Mouse (Mus musculus) intestine, embryonic 14.5 days (tissue): ENCODE measurements around the gene Psd. TPM values are rescaled to one million over a fixed set of nuclear protein-coding genes. Genes with fewer than 3 reads are reported as not detected.
A peak's percentile ranks its signal among the peaks of the same experiment; 100 is the strongest.

Source experiments
- ATAC-seq: fragments of 200-750 bp; cut with Nextera tagmentation; replicated peaks from 2 replicates; pipeline ENCODE4 v1.8.0; 2017; ENCODE audit warnings: low read depth, moderate number of reproducible peaks, moderate TSS enrichment, moderate library complexity; ENCODE audit not compliant: low FRiP score, low TSS enrichment
- DNase-seq: peaks from one replicate; pipeline ENCODE4 v3.0.0-alpha.2; 2018; ENCODE audit warnings: low spot score
- H3K27ac ChIP-seq: fragments of 300-500 bp; sonication (generic); 2 replicates; pipeline ENCODE4 v1.5.1; 2014; ENCODE audit warnings: low read depth, mild to moderate bottlenecking, control low read depth
- H3K27me3 ChIP-seq: fragments of 300-500 bp; sonication (generic); replicated peaks from 2 replicates; pipeline ENCODE4 v1.6.1; 2014; ENCODE audit warnings: low read length, control low read depth; ENCODE audit not compliant: control insufficient read depth, insufficient read depth
- H3K36me3 ChIP-seq: fragments of 300-500 bp; sonication (generic); 2 replicates; pipeline ENCODE4 v1.6.1; 2014; ENCODE audit warnings: low read length, control low read depth; ENCODE audit not compliant: control insufficient read depth, insufficient read depth
- H3K4me1 ChIP-seq: fragments of 300-500 bp; sonication (generic); replicated peaks from 2 replicates; pipeline ENCODE4 v1.6.1; 2014; ENCODE audit warnings: low read length, control low read depth, mixed read lengths; ENCODE audit not compliant: control insufficient read depth, insufficient read depth
- H3K4me2 ChIP-seq: fragments of 300-500 bp; sonication (generic); 2 replicates; pipeline ENCODE4 v1.6.1; 2014; ENCODE audit warnings: low read length
- H3K4me3 ChIP-seq: fragments of 300-500 bp; sonication (generic); 2 replicates; pipeline ENCODE4 v1.5.1; 2014; ENCODE audit warnings: low read depth, low read length, control low read depth, mixed read lengths
- H3K9ac ChIP-seq: fragments of 300-500 bp; sonication (generic); 2 replicates; pipeline ENCODE4 v1.6.1; 2014; ENCODE audit warnings: mild to moderate bottlenecking, low read length
- H3K9me3 ChIP-seq: fragments of 300-500 bp; sonication (generic); 2 replicates; pipeline ENCODE4 v1.6.1; 2016; ENCODE audit warnings: low read length, control low read depth; ENCODE audit not compliant: control insufficient read depth
- WGBS: fragments of 180-500 bp; shearing (Covaris S2); extraction: QIAGEN DNeasy Blood & Tissue Kit; methylation state at CpG from one replicate; pipeline ENCODE4 v1.1.7; 2014; 5-methylcytosine and 5-hydroxymethylcytosine counted together
- polyA plus RNA-seq: library from polyadenylated mRNA; unstranded; fragments of >200 nt; fragmentation: Nextera tagmentation; extraction: Ambion mirVana; gene quantifications from 2 replicates; pipeline ENCODE4 v1.2.1, GENCODE M21; 2014

Gene Psd
- polyA plus RNA-seq, 1 experiment from 2014 or later: 43.9 TPM

GRCm38 (mm10) chr19:46313591-46313990 is 13.4 kb downstream of the Psd start:
- ATAC-seq (no peak), DNase-seq (no peak)
- peaks cover 28% of the 10 kb centered on the region for H3K36me3 ChIP-seq
- no peak overlapping the region for H3K4me3 ChIP-seq
- H3K9ac ChIP-seq: no peak overlapping the region
- 65% methylated on average over 6 of the region's 6 CpGs for WGBS
- peaks cover 43% of the 10 kb centered on the region for H3K4me1 ChIP-seq
- H3K9me3 ChIP-seq: no peaks in the 10 kb centered on the region
- H3K4me2 ChIP-seq: no peak overlapping the region
- peaks cover 28% of the 10 kb centered on the region for H3K27me3 ChIP-seq
- no peak overlapping the region for H3K27ac ChIP-seq

DNA sequence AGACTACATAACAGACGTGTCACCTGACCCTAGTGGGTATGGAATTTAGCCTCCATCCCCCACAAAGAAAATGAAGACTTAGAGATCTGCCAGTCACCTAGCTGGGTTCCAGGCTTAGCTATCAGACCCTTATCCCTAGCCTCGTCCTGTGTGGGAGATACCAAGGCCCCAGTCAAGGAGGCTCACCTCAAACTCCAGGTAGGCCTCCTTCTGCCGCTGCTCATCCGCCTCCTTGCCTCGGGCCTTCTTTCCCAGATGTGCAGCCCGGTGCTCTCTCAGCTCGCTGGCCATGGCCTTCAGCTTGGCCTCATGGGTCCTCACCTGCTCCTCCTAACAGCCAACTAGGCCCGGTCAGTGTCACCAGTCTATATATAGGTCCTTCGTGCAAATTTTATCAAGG is 13.8 kb downstream of the Psd start:
- peaks cover 25% of the 10 kb centered on the region for H3K27me3 ChIP-seq

DNA sequence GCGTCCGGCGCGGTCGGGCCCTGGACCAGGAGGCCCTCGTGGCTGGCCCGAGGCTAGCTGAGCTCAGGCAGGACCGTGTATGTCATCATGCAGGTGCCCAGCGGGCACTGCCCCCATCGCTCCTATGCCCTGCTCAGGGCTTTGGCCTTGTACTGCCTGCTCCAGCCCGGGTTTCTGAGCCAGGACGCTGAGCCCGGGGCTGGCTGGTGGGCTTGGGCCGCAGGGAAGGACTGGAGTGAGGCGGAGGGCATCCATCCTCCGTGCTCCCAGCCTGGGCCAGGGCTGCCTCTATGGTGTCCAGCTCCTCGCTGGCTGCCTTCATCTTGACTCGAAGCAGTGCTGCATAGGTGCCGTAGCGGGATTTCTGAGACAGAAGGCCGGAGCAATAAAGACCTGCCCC is 14.4 kb downstream of the Psd start:
- Histone ChIP-seq H3K9ac (no peak overlapping the region), H3K36me3 (peaks cover 32% of the 10 kb centered on the region), H3K9me3 (no peaks in the 10 kb centered on the region), H3K4me2 (no peak overlapping the region), H3K27ac (no peak overlapping the region), H3K4me1 (peaks cover 39% of the 10 kb centered on the region), H3K27me3 (peaks cover 20% of the 10 kb centered on the region), H3K4me3 (no peak overlapping the region)
- ATAC-seq (no peak), DNase-seq (no peak)
- WGBS: 92% methylated on average over 20 of the region's 21 CpGs

More for the DNA sequence above, 13.8 kb downstream of the Psd start:
- ATAC-seq (no peak), DNase-seq (peak; percentile 41)
- no peak overlapping the region for H3K27ac ChIP-seq
- H3K36me3 ChIP-seq: peaks cover 28% of the 10 kb centered on the region
- 81% methylated on average over 9 of the region's 9 CpGs for WGBS
- no peak overlapping the region for H3K4me2 ChIP-seq
- peaks cover 40% of the 10 kb centered on the region for H3K4me1 ChIP-seq
- no peak overlapping the region for H3K4me3 ChIP-seq
- no peaks in the 10 kb centered on the region for H3K9me3 ChIP-seq
- H3K9ac ChIP-seq: no peak overlapping the region

- H3K9me3 ChIP-seq: no peaks in the 10 kb centered on the region
- H3K4me2 ChIP-seq: no peak overlapping the region
- ATAC-seq: no peak
- DNase-seq: no peak
- H3K27ac ChIP-seq: no peak overlapping the region
- H3K9ac ChIP-seq: no peak overlapping the region
- WGBS: 87% methylated on average over 9 of the region's 9 CpGs
- no peak overlapping the region for H3K4me3 ChIP-seq
- peaks cover 32% of the 10 kb centered on the region for H3K4me1 ChIP-seq
- H3K36me3 ChIP-seq: peaks cover 34% of the 10 kb centered on the region
- H3K27me3 ChIP-seq: peaks cover 9% of the 10 kb centered on the region
Measured at GRCm38 (mm10) chr19:46311341-46311740, 15.6 kb downstream of the Psd start.

DNA sequence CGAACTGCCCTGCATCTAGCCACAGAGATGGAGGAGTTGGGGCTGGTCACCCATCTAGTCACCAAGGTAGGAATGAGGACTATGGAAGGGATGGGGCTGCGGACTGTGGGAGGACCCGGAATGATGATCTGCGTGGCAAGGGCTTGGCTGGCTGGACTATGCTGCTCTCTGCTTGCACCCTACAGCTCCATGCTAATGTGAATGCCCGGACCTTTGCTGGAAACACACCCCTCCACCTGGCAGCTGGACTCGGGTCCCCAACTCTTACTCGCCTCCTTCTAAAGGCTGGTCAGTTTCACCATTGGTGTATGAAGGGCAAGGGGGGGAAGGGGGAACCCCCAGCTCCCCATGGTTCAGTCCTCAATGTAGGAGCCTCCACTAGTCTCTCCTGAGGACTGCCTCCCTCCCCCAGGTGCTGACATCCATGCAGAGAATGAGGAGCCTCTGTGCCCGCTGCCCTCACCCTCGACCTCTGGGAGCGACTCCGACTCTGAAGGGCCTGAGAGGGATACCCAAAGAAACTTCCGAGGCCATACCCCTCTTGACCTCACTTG is 16.6 kb downstream of the Psd start:
- H3K4me3 ChIP-seq: no peak overlapping the region
- DNase-seq (peak; percentile 49), ATAC-seq (no peak)
- WGBS: 91% methylated on average over 12 of the region's 12 CpGs
- H3K9me3 ChIP-seq: no peaks in the 10 kb centered on the region
- no peak overlapping the region for H3K27ac ChIP-seq
- H3K4me1 ChIP-seq: peaks cover 26% of the 10 kb centered on the region
- H3K9ac ChIP-seq: no peak overlapping the region
- H3K27me3 ChIP-seq: peaks cover 6% of the 10 kb centered on the region; the same call in 1 of the 2 replicates
- no peak overlapping the region for H3K4me2 ChIP-seq
- peaks cover 34% of the 10 kb centered on the region for H3K36me3 ChIP-seq

DNA sequence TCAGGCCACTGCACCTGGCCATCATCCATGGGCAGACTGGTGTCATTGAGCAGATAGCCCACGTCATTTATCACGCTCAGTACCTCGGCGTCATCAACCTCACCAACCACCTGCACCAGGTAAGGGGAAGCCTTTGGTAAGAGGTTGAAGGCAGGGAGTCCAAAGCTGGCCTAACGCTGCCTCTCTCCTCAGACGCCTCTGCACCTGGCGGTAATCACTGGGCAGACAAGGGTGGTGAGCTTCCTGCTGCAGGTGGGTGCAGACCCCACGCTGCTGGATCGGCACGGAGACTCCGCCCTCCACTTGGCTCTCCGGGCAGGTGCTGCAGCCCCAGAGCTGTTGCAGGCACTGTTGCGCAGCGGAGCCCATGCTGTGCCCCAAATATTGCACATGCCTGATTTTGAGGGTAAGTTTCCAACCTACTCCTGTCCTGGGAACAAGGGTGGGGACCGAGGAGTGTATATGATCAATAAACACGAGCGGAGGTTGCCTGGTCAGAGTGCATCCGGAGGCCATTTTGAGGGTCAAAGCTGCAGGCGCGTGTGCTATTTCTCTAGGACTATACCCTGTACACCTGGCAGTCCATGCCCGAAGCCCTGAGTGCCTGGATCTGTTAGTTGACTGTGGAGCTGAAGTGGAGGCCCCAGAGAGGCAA is 17.2 kb downstream of the Psd start:
- Histone ChIP-seq H3K4me3 (no peak overlapping the region), H3K9me3 (no peaks in the 10 kb centered on the region), H3K36me3 (peaks cover 34% of the 10 kb centered on the region), H3K9ac (no peak overlapping the region), H3K27me3 (peaks cover 3% of the 10 kb centered on the region; the same call in 1 of the 2 replicates), H3K4me1 (peaks cover 20% of the 10 kb centered on the region), H3K4me2 (no peak overlapping the region), H3K27ac (no peak overlapping the region)
- 83% methylated on average over 21 of the region's 21 CpGs for whole genome bisulfite sequencing
- ATAC-seq (no peak), DNase-seq (peak; percentile 52)

- H3K4me1 ChIP-seq: peaks cover 11% of the 10 kb centered on the region
- peak overlapping the region; percentile 61 for H3K4me2 ChIP-seq
- DNase-seq (peak; percentile 91), ATAC-seq (no peak; the same call in 1 of the 2 replicates)
- peaks cover 34% of the 10 kb centered on the region for H3K36me3 ChIP-seq
- WGBS: 2% methylated on average over 47 of the region's 47 CpGs
- peak overlapping the region; percentile 25; the same call in 1 of the 2 replicates for H3K9ac ChIP-seq
- H3K9me3 ChIP-seq: no peaks in the 10 kb centered on the region
- no peak overlapping the region for H3K27ac ChIP-seq
- H3K27me3 ChIP-seq: no peaks in the 10 kb centered on the region
- peak overlapping the region; percentile 32 for H3K4me3 ChIP-seq
Measured at GRCm38 (mm10) chr19:46308706-46309435, 18.1 kb downstream of the Psd start.

DNA sequence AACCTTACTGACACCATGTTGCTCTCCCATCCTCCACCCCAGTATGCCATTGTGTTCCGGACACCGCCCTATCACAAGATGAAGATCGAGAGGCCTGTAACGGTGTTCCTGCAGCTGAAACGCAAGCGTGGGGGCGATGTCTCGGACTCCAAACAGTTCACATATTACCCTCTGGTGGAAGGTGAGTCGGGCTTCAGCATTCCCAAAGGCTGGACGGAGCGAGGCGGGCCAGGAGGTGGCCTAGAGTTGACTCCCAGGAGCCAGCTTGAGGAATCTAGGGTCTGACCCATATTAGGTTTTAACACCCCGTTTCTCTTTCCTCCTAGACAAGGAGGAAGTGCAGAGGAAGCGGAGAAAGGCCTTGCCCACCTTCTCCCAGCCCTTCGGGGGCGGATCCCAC is 18.7 kb downstream of the Psd start:
- H3K36me3 ChIP-seq: peaks cover 34% of the 10 kb centered on the region
- H3K9me3 ChIP-seq: no peaks in the 10 kb centered on the region
- H3K27ac ChIP-seq: no peak overlapping the region
- no peak overlapping the region for H3K4me2 ChIP-seq
- no peaks in the 10 kb centered on the region for H3K27me3 ChIP-seq
- ATAC-seq: no peak
- no peak for DNase-seq
- H3K4me3 ChIP-seq: no peak overlapping the region
- WGBS: 69% methylated on average over 16 of the region's 16 CpGs
- no peak overlapping the region; the same call in 1 of the 2 replicates for H3K9ac ChIP-seq
- H3K4me1 ChIP-seq: peaks cover 15% of the 10 kb centered on the region
